In genomic region chr12:12420423-12420822, GRCm38 (mm10) we compare ENCODE assay signal across 8 mouse cellular contexts.
DNase-seq lines count a peak whose midpoint lies in the region; ATAC-seq and TF ChIP-seq lines count a peak whose summit lies in the region.
"Had no signal": no experiment of that assay in that cellular context is flagged by ENCODE, and none has a peak within 500 bp of the region (broad histone marks: within the 10 kb centered on the region; RNA-seq: fewer than 3 reads in every experiment).

No protein-coding gene starts in this region.

- WGBS in lung, embryonic 14.5 days, result 4% methylated on average over 2 of the region's 2 CpGs
- WGBS in lung, adult 2 months, result 7% methylated on average over 2 of the region's 2 CpGs
- WGBS in embryonic facial prominence, embryonic 15.5 days, result 2% methylated on average over 2 of the region's 2 CpGs
- WGBS in hindbrain, embryonic 16.5 days, result 4% methylated on average over 2 of the region's 2 CpGs
- WGBS in neural tube, embryonic 14.5 days, result 4% methylated on average over 2 of the region's 2 CpGs

- no peaks in the 10 kb centered on the region for H3K36me3 ChIP-seq in lung, embryonic 14.5 days (ENCODE audit: insufficient read depth)
- H3K36me3 ChIP-seq in embryonic facial prominence, embryonic 15.5 days, result no peaks in the 10 kb centered on the region
- H3K36me3 ChIP-seq in hindbrain, embryonic 16.5 days (ENCODE audit: control insufficient read depth, insufficient read depth, low read length), result no peaks in the 10 kb centered on the region
- no peaks in the 10 kb centered on the region for H3K36me3 ChIP-seq in neural tube, embryonic 14.5 days (ENCODE audit: control insufficient read depth, insufficient read depth, low read length)

- H3K4me2 ChIP-seq in lung, embryonic 14.5 days, result peak overlapping the region; percentile 74; the same call in 1 of the 2 replicates
- peak overlapping the region; percentile 74; the same call in 1 of the 2 replicates for H3K4me2 ChIP-seq in embryonic facial prominence, embryonic 15.5 days (replicated peaks)
- H3K4me2 ChIP-seq in hindbrain, embryonic 16.5 days (ENCODE audit: low read length), result no peak overlapping the region
- no peak overlapping the region for H3K4me2 ChIP-seq in neural tube, embryonic 14.5 days (ENCODE audit: low read depth, low read length)

- peak; percentile 15; the same call in 1 of the 2 replicates for ATAC-seq in lung, embryonic 14.5 days (ENCODE audit: insufficient read depth)
- no peak for ATAC-seq in embryonic facial prominence, embryonic 15.5 days (ENCODE audit: insufficient number of reproducible peaks, low FRiP score, low TSS enrichment, low read depth)
- 0 out of 2 replicates have a peak, but pooled peaks have one; percentile 10 for ATAC-seq in hindbrain, embryonic 16.5 days
- 0 out of 2 replicates have a peak, but pooled peaks have one; percentile 22 for ATAC-seq in neural tube, embryonic 14.5 days (ENCODE audit: low read depth)

- H3K9me3 ChIP-seq in lung, embryonic 14.5 days (ENCODE audit: low read depth, low read length), result no peaks in the 10 kb centered on the region
- H3K9me3 ChIP-seq in embryonic facial prominence, embryonic 15.5 days (replicated peaks), result no peaks in the 10 kb centered on the region
- H3K9me3 ChIP-seq in hindbrain, embryonic 16.5 days (ENCODE audit: control insufficient read depth, low read length), result no peaks in the 10 kb centered on the region
- no peaks in the 10 kb centered on the region for H3K9me3 ChIP-seq in neural tube, embryonic 14.5 days (ENCODE audit: control insufficient read depth, low read length)

- H3K27me3 ChIP-seq in lung, embryonic 14.5 days (ENCODE audit: insufficient read depth, low read length), result no peaks in the 10 kb centered on the region
- H3K27me3 ChIP-seq in embryonic facial prominence, embryonic 15.5 days, result no peaks in the 10 kb centered on the region
- no peaks in the 10 kb centered on the region for H3K27me3 ChIP-seq in hindbrain, embryonic 16.5 days (replicated peaks; ENCODE audit: control insufficient read depth, insufficient read depth, low read length)
- H3K27me3 ChIP-seq in neural tube, embryonic 14.5 days (ENCODE audit: control insufficient read depth, insufficient read depth, low read length), result no peaks in the 10 kb centered on the region

- no peaks in the 10 kb centered on the region for H3K4me1 ChIP-seq in lung, embryonic 14.5 days (ENCODE audit: insufficient read depth)
- no peaks in the 10 kb centered on the region for H3K4me1 ChIP-seq in lung, adult 2 months (ENCODE audit: control insufficient read depth, insufficient read depth, low read length)
- peaks cover 5% of the 10 kb centered on the region; the same call in 1 of the 2 replicates for H3K4me1 ChIP-seq in embryonic facial prominence, embryonic 15.5 days
- H3K4me1 ChIP-seq in hindbrain, embryonic 16.5 days (ENCODE audit: control insufficient read depth, insufficient read depth, low read depth, low read length), result 0 out of 2 replicates have a peak, but pooled peaks cover 3% of the 10 kb centered on the region
- H3K4me1 ChIP-seq in neural tube, embryonic 14.5 days (ENCODE audit: control insufficient read depth, insufficient read depth, low read length), result no peaks in the 10 kb centered on the region

- no peak overlapping the region for H3K27ac ChIP-seq in lung, embryonic 14.5 days (ENCODE audit: low read depth)
- no peak overlapping the region for H3K27ac ChIP-seq in embryonic facial prominence, embryonic 15.5 days (replicated peaks)
- no peak overlapping the region for H3K27ac ChIP-seq in hindbrain, embryonic 16.5 days (ENCODE audit: low read depth, low read length)
- H3K27ac ChIP-seq in neural tube, embryonic 14.5 days (ENCODE audit: low read depth, low read length), result no peak overlapping the region

- no peak for TF ChIP-seq CTCF in lung, embryonic 14.5 days (IDR thresholded peaks at IDR 0.05; ENCODE audit: low read depth)
- TF ChIP-seq CTCF in lung, adult 2 months (IDR thresholded peaks at IDR 0.05; ENCODE audit: insufficient read depth, low read length), result no peak

- DNase-seq in lung, embryonic 14.5 days, result peak; percentile 6
- no peak for DNase-seq in lung, adult 2 months
- DNase-seq in retina, embryonic 14.5 days (ENCODE audit: low spot score), result no peak
- no peak for DNase-seq in T-cell, adult 2 months (ENCODE audit: low spot score)

- no peak for TF ChIP-seq POLR2A in lung, adult 2 months (IDR thresholded peaks at IDR 0.05; ENCODE audit: borderline replicate concordance, extremely low read depth, low read depth, low read length)

- no peak overlapping the region for H3K4me3 ChIP-seq in lung, embryonic 14.5 days (ENCODE audit: low read depth, low read length)
- H3K4me3 ChIP-seq in lung, adult 2 months (replicated peaks; ENCODE audit: extremely low read depth, low read depth, low read length), result no peak overlapping the region
- H3K4me3 ChIP-seq in embryonic facial prominence, embryonic 15.5 days (replicated peaks), result no peak overlapping the region
- no peak overlapping the region for H3K4me3 ChIP-seq in hindbrain, embryonic 16.5 days (ENCODE audit: low read length)
- no peak overlapping the region for H3K4me3 ChIP-seq in neural tube, embryonic 14.5 days (ENCODE audit: low read depth, low read length)
- H3K4me3 ChIP-seq: myocyte had no signal

- peak overlapping the region; percentile 73; the same call in 1 of the 2 replicates for H3K9ac ChIP-seq in lung, embryonic 14.5 days
- no peak overlapping the region for H3K9ac ChIP-seq in embryonic facial prominence, embryonic 15.5 days
- H3K9ac ChIP-seq in hindbrain, embryonic 16.5 days (ENCODE audit: low read depth, low read length), result no peak overlapping the region
- H3K9ac ChIP-seq in neural tube, embryonic 14.5 days (replicated peaks; ENCODE audit: low read depth, low read length), result no peak overlapping the region

Comparison
In these comparisons a context has a peak if more than half of its experiments do, and no peak if none do; other contexts are left out.
1. H3K4me2 ChIP-seq: peak in lung, embryonic 14.5 days (single experiment) and embryonic facial prominence, embryonic 15.5 days (single experiment); none in hindbrain, embryonic 16.5 days (single experiment) and neural tube, embryonic 14.5 days (single experiment).